Mouse (Mus musculus) regulatory T cell (primary cell): ENCODE measurements at regions not wholly inside any gene's neighbourhood (a gene's known extent, or its start where the extent isn't known, plus 50 kb on each side); places are given as distances from the start of the nearest gene placed in this dataset.

Experiments
- in situ Hi-C: fragments of 300-600 bp; cut with MboI, MseI; formaldehyde crosslinking; loops from one replicate; pipeline ENCODE4 v1.15.1; 2025; ENCODE audit warnings: high pct_unique_total_duplicates

DNA sequence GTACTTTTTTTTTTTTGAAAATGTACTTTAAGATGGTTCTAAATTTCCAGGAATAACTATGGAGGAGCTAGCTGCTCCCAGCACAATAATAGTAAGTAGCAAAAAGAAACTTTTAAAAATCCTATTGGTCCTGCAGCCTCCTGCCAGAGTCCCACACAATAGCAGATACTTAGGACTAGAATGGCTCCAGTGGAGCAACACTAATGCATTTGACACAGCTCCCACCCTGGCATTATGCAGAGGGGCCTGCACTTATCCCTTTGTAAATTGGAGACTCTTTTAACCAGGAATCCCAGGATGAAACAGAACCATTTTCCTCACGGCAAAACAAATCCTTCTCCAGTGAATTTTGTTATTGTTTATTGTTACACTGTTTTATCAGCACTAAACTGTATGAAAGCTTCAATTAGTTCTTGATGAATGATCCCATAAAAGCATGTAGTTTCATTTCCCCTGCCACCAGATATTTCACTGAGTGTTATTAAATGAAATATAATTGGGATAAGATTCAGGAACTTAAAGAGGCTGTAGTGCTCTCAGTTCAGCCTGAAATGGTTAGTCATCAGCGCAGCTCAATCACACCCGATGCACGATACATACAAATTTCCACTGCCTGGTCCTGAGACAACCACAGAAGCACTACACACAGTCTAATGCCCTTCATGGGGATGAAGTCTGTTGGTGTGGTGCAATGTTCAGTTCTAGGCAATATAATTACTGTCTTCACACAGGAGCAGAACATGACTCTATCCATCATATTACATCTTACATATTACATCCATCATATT is 708.6 kb upstream of the Mms22l start:
- in situ Hi-C loops: no loop called here

DNA sequence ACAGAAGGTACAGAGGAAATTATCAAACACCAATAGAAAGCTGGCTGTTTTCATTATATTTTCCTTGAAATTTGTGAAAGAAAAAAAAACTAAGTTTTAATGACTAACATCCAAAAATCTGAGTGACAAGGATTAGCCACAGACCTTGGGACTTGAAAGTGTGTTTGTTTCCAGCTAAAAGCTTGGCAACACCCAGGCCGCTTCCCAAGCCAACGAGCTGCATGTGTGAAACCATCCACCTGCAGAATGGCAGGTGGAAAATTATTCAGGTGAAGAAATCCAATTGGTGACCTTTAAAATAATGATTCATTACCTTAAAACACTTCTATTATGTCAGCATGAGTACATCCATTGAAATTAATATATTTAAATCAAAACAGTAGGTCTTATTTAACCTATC is 672.7 kb upstream of the Mms22l start:
- in situ Hi-C loops: no loop called here

DNA sequence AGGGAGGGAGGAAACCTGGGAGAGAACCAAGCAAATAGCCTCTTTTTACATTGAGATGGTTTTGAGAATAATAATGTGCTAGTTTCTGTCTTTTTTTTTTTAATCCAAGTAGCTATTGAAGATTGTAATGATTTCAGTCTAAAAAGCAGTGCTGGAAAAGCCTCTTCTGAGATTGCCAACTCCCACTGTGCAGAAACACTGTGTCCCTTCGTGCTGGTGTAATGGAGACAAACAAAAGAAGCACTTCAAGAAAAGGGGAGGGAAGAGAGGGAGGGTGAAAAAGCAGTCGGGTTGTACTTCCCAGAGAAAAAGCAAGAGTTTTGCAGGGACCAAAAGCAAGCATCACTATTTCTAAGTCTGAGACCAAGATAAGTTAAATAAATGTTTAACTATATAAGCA is 669.4 kb upstream of the Mms22l start:
- in situ Hi-C loops: no loop called here

DNA sequence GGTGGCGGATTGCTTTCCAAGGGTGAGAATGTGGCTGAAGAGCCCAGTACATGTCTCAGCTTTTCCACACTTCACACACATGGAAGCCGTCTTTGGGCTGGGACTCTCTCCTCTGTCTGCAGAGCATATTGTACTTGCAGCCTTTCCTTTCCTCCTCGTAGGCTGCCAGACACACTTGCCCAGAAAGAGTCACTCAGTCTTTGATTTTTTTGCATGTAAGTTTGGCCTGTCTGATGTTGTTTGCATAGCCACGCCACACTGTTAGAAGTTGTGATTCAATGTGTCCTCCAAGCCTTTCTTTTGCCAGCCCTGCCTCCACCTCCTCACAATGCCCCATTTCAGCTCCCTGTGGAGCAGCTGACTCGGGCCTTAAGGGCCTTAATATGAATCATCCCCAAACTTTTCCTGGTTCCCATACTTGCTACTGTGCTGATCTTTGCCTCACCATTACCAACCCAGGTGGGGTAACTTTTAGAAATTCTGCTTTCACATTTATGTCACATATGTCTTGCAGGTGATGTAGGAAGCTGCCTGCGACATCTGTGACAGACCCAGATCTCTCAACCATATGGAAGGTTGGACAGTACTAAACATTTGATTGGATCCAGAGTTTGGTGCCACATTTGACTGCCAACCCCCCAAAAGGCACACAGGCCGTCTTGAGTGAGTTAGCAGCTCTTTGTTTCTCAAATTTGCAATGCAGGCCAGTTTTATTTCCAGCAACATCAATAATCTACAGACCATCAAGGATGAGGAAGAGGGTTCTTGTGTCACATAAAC is 663.7 kb upstream of the Mms22l start:
- in situ Hi-C loops: no loop called here

DNA sequence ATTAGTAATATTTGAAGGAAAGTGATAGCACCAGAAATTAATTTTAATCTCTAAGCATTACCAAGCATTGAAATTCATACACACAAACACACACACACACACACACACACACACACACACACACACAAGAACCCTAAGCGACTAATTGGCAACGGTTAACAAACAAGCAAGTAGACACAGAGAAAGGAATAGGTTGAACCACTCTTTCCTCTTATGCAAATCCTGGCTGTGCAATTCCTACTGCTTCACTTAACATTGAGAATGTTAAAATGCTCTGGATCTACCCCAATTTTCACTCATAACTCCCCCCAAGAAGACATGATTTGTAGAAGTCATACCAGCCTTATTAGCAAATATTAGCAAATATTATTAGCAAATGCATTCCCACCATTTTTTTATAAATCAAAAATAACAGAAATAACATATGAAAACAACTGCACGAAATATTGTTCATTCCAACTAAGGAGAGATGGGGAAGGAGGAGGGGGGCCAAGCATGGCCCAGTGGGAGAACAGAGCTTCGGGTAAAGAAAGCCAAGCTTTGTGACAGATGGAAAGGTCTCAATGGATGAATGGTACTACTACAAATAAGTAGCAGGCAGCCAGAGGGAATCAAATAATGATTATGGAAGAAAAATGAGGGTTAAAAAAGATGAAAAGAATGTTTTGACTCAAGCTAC is 652.5 kb upstream of the Mms22l start:
- in situ Hi-C loops: no loop called here

DNA sequence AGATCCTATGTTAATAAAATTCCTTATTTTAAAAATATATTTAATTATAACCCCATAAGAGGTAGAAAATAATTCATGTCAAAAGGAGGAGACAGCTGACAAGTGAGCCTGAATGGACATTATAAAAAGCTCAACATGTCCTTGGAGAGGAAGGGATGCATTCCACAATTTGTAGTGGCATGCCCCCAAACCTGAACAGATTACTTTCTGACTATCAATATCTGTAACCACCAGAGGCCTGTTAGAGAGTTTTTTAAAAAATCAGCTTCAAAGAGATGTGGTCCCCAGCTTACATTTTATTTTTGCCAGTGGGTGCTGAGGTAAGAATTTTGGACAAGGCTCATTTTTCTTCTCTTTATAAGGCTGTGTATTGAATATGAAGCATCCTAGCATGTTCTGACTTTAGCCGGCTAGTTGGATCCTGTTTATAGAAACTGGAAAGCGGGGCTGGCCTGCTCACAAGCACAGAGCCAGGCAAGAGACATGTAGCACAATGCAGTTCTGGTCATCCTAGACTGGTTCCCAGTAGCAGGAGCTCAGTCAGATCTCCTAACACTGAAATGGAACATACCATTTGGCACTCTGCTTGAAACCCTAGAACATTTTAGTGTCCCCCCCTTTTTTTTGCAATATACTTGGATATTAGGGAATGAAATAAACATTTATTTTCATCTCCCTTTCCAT is 651.8 kb upstream of the Mms22l start:
- in situ Hi-C loops: no loop called here

DNA sequence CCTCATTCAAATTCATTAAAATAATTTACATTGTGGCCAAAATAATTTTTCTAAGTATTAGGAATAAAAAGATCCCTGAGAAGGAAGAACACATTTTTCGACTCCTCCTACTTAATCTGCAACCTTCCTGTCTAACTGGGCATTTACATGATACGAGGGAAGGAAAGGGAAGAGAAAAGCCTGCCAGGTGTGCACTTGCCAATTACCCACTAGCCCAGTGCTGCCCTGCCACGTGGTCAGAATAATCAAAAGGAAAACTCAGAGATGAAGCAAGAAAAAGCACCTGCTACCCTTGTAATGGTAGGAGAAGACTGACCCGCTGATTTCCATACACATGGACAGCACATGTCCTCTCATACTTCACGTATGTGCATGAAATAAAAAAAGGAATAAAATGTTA is 651.0 kb upstream of the Mms22l start:
- in situ Hi-C loops: no loop called here

DNA sequence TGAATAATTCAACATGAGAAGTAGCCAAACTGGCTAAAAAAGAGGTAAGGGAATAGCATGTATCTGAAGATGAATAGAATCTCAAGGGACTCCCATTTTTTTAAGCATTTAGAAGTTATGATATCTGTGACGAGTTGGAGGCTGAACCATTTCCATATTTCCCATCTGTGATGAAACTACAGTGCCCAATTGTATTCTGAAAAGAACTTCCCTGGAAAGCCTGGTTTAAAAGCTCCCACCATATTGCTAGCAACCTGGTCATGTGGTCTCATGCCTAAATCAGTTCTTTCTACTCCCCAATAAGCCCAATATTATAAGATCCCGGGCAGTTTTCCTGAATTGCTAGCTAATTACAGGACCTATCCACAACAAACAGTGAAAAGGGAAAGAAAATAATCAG is 645.6 kb upstream of the Mms22l start:
- in situ Hi-C loops: no loop called here

DNA sequence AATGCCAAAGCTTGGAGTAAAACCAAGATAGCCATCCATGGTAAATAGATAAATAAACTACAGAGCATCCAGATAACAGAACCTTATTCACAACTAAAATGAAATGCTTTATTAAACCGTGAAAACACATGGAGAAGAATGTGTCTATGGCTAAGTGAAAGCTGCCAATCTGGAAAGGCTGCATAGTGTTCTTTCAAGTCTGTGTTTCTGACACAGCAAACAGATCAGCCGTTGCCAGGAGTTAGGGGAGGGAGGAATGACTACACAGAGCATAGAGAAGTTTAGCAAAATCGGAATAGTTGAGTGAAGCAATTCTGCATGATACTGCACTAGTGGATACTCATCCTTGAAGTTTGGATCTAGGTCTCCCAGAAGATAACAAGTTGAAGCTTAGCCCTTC is 633.8 kb upstream of the Mms22l start:
- in situ Hi-C loops: no loop called here

DNA sequence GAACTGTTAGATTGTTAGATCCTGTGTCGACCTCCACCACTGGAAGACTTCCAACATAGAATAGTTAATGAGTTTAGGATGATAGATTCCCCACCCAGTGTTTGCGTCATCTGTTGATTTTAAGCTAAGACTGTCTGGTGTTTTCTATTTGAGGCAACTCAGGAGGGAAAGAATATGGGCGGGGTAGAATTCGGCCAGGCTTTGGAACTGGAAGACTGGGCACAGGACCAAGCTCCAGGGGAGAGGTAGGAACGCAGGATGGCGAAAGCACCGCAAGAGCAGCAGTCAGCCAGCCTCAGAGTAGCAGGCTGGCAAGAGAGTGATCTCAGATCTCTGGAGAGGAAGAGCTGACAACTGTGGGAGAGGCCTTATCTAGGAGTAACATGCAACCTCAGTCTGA is 616.2 kb upstream of the Mms22l start:
- in situ Hi-C loops: no loop called here

DNA sequence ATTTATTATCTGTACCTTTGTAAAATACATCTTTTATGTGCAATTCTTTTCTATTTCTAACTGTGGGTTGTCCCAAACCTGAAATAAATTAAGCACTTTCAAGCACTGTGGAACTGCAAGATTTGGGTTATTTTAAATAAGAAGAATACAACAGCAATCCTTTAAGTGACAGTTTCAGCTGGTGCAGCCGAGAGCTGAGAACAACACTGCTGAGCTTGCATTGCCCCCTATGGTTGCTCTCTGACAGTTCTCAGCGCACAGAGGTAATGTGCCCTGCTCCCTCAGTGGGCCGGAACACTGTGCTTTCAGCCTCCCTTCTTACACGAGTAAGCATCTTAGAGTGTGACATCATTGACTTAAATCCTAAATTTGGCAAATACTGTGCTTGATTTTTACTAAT is 582.9 kb upstream of the Mms22l start:
- in situ Hi-C loops: no loop called here

DNA sequence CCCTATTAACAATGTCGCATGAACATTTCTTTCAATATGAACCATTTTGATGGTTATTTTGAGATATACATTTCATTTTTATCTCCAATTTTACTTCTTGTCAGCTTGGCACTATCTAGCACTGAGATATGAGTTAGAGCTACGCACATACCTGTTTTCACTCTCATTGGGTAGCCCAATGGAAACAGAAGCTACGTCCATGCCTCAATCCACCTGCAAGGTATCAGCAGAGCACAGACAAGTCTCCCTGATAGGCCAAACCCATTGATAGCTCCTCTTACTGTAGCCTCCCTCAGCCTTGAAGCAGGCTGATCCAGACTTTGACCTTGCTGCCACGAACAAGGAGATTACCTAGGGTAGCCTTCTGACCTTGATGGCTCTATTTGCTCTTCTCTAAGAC is 582.4 kb upstream of the Mms22l start:
- in situ Hi-C loops: no loop called here

DNA sequence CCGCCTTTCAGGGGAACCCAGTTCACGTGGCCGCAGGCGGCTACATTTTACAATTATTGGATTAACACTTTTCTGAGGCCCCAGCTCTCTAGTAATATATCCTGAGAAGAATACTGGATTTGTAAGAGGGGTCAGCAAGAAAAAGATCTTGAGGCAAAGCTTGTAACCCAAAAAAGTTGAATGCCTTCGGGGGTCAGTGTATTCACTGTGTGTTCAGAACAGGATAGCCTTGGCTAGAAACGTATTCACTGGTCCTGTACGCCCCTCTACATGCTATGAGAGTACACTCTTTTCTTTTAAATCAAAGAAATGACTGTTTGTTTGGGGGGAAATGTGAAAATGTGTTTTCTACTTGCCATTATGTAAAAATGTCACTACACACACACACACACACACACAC is 581.8 kb upstream of the Mms22l start:
- in situ Hi-C loops: no loop called here

DNA sequence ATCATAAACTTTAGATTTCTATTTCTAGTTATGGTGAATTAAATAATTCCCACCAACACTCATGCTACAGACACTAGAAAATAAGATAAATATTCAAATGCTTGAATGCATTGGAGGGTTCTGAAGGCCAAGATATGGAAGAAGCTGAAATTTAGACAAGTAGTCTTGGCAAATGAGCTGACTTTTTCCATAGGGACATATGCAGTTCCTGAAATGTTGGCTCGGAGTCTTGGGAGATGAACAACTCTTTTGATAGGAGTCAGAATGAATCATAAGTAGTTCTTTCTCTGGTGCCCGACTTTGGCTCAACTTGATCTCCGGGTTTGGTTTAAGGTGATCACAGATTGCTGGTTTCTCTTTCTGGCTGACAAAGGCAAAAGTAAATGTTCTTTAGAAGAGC is 574.7 kb upstream of the Mms22l start:
- in situ Hi-C loops: no loop called here

DNA sequence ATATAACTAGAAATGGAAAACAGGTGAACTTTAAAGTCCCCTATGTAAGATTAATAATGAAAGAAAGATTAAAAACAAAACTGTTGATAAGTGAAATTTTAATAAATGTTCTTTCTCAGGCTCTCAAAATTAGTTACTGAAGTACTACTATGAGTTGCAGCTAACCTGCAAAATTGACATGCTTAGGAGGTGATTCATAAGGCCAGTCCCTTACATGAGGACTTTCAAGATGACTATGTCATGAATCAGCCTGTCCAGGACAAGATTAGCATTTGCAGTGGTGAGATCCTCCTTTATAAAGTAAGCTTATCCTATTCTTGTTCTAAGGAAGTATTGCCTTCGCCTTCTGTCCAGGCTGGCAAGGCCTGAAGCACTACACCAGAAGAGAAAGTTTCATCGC is 542.1 kb upstream of the Mms22l start:
- in situ Hi-C loops: no loop called here

DNA sequence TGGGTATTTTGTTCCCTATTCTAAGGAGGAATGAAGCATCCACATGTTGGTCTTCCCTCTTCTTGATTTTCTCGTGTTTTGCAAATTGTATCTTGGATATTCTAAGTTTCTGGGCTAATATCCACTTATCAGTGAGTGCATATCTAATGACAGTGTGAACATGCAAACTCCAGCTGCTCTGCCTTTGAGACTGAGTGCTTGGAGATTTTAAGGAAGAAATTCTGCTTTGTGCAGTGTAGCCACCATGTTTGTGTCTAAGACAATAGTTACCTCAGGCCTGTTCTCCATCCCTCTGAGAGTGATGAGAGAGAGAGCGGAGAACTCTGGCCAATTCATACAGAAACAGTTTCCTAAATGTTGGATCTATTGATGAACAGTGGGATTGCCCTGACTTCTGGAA is 514.1 kb upstream of the Mms22l start:
- in situ Hi-C loops: loop anchor here (10.0 kb wide), 1 partner anchor 1147 kb away; no protein-coding TSS in a partner anchor

DNA sequence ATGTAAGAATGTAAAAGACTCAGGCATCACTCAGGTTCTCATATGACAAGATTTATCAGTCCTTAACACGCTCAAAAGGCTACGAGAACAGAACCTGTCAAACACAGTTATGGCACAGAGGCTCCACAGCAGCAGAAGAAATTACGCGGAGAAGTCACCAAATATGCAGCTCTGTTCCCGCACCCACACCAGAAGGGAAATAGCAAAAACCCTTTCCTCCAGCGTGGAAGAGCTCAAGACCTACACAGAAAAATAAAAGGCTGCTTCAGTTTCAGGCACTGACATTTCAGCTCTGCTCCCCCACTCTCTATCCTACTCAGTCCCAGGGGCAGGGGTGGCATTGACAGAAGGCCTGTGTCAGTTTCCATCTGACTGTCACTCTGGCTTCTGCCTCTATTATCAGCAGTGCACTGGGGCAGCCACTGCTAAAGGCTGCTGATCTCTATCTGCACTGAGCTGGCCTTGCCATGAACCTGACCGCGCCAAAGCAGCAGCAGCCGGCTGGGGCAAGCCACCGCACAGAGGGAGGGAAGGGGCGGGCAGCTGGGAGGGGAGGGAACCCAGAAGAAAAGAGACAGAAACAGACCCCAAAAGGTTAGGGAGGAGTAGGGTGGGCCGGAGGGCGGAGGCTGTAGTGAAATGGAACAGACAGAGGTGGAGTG is 513.3 kb upstream of the Mms22l start:
- in situ Hi-C loops: loop anchor here (10.0 kb wide), 1 partner anchor 1148 kb away; no protein-coding TSS in a partner anchor

DNA sequence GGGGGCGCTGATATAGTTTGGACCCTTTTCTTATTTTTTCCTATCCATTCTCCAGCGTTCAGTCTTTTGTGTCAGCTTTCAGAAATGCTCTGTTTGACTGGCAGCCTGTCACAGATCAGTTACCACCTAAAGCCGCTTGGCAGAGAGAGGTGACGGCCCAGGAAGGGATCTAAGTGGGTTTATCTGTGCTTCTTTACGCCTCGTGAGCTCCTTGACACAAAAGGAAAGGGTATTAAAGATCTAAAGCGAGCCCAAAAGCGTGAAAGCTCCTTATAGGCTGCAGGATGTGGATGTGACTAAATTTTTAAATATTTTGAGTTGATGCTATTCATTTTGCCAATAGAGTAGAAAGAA is 512.8 kb upstream of the Mms22l start:
- in situ Hi-C loops: loop anchor here (10.0 kb wide), 1 partner anchor 1149 kb away; no protein-coding TSS in a partner anchor

DNA sequence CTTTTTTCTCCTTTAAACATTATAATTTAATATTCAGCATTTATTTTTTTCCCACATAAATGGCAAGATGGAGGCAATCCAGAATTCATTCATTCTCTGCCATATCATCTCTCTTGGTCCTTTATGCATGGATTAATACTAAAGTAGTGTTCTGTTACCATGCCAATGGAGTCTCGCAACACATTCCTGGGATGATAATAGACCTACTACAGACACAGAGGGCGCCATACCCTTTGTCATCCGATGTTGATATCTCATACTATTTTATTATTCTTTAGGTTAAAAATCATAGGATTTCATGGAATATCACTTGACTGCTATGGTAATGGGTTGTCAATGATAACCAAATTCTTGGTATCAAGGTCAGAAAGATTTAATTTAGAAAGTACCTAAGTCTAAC is 512.2 kb upstream of the Mms22l start:
- in situ Hi-C loops: loop anchor here (10.0 kb wide), 1 partner anchor 1149 kb away; no protein-coding TSS in a partner anchor

DNA sequence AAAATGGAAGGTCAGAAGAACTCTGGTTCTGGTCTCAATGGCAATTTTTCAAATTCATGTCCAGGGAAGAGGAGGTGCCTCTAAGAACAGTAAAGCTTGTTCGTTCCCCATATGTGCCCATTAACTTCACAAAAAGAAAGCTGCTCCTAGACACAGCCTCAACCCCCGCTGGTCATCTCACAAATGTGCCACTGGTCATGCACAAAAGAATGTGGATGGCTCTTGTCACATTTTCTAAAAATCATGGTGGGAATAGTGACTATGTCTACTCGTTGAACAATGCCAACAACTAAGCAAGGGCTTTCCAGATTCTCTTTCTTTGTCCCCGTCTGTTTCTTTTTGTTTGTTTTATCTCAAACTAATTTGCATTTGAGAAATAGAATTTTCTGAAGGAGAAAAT is 510.3 kb upstream of the Mms22l start:
- in situ Hi-C loops: loop anchor here (10.0 kb wide), 1 partner anchor 1151 kb away; no protein-coding TSS in a partner anchor

DNA sequence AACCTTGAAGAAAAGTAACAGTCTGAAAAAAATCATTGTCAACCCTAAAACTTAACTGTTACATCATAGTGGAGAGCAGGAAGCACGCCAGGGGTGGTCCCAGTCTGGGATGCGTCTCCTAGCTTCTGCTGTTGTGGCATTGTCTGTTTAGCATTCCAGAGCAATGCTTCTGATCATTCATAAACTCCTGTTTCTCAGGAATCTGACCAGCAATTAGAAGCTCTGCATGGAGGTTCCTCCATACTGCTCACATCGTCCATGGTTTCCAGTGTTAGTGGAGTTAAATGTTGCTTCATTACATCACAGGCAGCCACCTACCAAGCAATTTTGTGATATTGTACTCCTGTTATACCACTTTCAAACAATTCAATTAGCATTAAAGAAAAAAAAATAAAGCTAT is 502.4 kb upstream of the Mms22l start:
- in situ Hi-C loops: no loop called here
